Mouse (Mus musculus) lung, postnatal 14 days (tissue): ENCODE measurements around the gene Ddx1.

Experiments used
- DNase-seq: peaks from one replicate; pipeline ENCODE4 v3.0.0; 2021

The Ddx1 gene

GRCm38 (mm10) chr12:13248691-13249572 is at the start of gene Ddx1:
TSS of gene Ddx1 (minus strand) at chr12:13249213.
- DNase-seq = peak; percentile 81

DNA sequence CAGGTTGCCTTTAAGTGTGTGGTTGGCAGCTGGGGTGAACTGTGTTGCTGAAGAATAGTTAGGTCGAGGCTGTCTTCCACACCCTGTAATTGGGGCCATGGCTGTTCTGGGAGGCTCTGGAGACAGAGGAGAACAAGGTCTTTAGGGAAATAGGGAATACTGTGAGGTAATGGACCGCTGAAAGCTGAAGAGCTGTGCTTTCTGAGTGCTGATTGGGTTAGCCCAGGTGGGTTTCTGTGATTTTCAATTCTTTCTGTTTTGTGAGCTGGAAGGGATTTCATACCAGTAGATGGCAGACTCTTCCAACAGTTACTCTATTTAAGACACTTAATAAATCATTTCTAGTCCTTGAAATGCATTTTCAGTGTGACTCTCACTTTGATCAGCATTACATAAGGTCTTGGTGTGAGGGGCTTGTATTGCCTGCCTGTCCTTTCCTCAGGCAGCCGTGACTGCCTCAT is 44.4 kb upstream of the Ddx1 start:
- no peak for DNase-seq

DNA sequence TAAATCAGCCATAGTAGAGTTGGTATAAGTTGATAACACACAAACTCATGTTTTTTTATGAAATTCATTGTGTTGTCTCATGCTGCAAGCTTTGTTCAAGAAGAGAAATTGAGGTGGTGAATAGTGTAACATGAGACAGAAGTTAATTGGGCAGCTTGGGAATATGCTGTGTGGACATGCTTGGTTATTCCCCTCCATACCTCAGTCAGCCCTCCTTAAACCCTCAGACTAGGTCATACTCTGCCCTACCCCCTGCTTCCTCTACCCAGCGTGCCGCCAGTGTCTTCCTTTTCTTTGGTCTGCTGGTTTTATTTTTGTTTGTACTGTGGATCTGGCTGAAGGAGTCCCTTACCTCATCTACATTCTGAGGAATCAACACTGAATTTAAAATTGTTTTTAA is 42.4 kb upstream of the Ddx1 start:
- no peak for DNase-seq

GRCm38 (mm10) chr12:13269570-13270390 is 20.8 kb upstream of the Ddx1 start:
- no peak for DNase-seq

- peak; percentile 84 for DNase-seq
Observed at GRCm38 (mm10) chr12:13268826-13269449, 19.9 kb upstream of the Ddx1 start, which contains the start of gene Nbas. TSS of gene Nbas (plus strand) at chr12:13269133.

- no peak for DNase-seq
Observed at GRCm38 (mm10) chr12:13268412-13268811, 19.4 kb upstream of the Ddx1 start.

DNA sequence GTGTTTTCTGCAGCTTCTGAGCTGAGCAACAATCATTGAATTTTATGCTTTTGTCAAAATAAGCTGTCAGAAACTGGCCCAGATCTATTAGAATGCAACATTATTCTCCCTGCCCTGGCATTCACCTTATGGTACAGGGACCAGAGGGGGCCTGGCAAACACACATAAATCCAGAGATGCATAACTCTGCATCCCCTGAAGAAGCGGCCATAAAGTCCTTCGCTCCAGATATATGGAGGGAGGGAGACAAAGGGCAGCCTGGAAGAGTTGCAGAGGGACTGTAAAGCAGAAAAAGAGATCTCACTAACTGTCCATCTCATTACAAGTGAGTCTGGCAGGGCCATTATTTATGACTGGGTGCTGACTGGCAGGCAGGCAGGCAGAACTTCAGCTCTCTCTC is 6.7 kb upstream of the Ddx1 start:
- no peak for DNase-seq

DNA sequence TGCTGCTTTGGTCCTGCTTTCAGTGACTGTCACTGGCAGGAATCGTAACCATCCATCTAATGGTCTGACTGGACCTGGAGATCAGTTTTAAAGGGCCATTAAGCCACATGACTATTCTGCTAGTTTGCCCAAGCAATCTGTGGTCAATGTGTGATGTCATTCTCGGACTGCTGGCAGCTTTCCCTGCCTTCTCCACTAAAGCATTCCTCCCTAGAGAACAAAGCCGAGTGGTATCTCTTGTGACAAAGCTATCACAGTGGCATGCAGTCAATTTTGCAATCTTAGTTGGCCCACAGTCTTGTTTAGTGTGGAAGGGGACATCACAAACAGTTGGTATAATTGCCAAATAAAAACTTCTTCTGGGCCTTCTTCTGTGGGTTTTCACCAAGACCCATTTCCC is 6.1 kb upstream of the Ddx1 start:
- DNase-seq = no peak

DNA sequence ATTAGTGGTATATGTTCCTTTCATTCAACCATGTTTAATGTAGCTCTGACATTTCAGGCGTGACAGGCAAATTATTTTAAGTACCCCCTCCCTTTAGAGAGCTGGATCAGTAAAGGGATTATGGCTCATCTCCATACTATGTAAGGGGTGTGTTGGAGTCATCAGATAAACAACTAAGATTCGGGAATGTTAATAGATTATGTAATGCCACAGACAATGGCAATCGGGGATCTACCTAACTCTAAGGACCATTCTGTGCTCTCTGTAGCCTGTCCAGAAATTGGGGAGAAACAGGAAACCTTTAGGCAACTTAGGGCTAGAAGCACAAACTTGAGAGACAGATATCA is 533 bp upstream of the Ddx1 start:
- no peak for DNase-seq

- no peak for DNase-seq
Observed at GRCm38 (mm10) chr12:13242453-13242852, 6.6 kb downstream of the Ddx1 start.

DNA sequence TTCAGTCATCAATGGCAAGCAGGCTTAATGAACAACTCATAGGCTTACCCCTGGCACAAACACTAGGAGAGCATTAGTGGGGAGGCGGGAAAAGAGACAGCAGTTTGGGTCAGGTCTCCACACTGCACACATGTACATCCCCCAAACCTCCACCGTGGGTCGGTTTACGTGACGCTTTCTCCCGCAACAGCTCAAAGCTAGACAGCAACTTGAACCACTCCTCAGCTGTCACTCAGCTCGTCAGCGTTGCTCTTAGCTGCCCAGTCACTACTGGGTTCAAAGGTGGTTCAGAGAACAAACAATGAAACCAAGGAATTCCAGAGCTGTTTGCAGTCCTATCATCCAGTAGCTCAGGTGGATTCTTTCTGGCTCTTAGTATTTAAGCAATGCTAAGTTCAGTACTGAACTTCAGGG is 30.9 kb downstream of the Ddx1 start:
- DNase-seq = no peak

GRCm38 (mm10) chr12:13217568-13217967 is 31.4 kb downstream of the Ddx1 start:
- no peak for DNase-seq

GRCm38 (mm10) chr12:13216501-13217103 is 32.4 kb downstream of the Ddx1 start:
- no peak for DNase-seq

- DNase-seq = peak; percentile 83
Observed at GRCm38 (mm10) chr12:13214345-13215278, 34.4 kb downstream of the Ddx1 start.

DNA sequence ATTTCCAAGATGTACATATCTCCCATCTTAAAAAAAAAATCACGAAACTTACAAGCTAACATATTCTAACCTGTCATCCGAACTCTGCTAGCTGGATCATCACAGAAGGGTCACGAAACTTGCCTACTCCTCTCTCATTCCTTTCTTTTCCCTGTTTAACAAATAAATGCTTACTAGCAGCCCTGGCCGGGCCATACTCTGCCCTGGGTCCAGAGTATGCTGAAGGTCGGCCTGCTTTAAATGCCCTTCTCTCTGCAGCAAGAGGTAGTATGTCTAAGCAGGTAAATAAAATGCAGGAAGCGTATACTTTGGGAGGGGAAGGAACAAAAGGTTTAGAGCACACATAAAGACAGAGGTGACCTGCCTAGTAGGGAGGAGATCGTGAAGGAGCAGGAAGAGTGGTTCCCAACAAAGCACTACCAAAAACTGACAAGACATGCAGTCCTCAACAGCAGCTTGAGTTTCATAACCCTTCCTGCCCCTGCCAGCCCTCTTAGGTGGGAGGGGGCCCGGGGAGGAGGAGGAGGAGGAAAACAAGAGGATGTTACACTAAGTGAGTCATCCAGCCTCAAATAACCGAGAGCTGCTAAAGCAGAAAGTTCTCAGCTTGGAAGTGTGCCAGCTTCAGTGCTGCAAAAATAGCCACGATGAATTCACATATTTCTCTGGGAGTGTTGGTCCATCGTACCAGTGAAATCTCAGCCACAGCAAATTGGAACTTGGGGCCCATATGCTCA is 37.1 kb downstream of the Ddx1 start:
- peak; percentile 71 for DNase-seq

GRCm38 (mm10) chr12:13209692-13210377 is 39.2 kb downstream of the Ddx1 start:
- no peak for DNase-seq

DNA sequence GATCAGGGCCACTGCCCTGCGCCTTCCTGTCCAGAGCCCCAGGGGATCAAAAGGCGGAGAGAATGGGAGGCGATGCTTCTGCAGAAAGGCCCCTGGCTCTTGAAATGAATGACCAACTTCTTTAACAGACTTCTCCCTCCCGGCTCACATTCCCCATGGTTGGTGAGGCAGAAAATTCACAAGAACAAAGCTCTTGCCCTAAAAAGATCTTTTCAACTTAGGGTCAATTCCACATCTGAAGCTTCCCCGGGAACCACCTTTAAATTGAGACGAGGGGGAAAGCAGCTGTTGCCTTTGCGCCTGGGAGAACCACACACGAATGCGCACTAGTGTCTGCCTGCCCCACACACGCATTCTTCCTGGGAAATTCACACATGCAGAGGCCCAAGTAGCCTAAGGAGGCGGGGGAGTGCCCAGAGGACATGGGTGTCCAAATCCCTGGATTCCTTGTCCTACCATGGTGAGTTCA is 40.0 kb downstream of the Ddx1 start:
- no peak for DNase-seq

DNA sequence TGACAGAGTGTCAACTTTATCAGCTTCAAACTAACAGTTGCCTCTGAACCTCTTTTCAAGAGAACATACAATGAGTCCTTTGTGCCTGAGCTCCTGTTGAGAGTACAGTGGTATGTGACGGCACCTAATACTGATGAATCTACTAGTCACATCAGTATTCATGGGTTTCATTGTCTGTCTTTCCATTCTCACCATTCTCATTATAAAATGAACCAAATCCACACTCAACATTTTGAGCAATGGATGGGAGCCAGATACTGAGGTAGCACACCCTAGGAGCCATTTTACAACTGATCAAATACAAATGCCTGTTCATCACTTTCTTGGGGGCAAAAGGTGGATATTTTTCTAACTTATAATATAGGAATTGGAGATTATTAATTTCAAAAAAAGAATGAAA is 40.5 kb downstream of the Ddx1 start:
- no peak for DNase-seq

DNA sequence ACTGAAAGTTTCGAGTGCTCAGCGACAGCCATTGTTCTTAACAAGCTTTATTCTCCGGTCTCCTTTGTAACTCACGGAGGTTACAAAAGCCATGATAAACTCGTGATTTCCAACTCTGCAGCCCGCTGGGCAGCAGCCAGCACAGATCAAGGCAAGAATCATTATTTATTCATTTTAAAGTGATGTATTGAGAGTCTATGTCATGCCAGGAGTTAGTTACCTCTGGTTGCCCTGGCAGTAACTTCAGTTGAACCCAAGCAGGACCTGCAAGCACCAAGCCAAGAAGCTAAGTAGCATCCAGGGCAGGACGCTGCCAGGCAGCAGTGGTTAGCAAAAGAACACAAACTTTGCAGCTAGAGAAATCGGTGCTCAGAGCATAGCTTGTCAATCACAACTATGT is 41.9 kb downstream of the Ddx1 start:
- DNase-seq = no peak

DNA sequence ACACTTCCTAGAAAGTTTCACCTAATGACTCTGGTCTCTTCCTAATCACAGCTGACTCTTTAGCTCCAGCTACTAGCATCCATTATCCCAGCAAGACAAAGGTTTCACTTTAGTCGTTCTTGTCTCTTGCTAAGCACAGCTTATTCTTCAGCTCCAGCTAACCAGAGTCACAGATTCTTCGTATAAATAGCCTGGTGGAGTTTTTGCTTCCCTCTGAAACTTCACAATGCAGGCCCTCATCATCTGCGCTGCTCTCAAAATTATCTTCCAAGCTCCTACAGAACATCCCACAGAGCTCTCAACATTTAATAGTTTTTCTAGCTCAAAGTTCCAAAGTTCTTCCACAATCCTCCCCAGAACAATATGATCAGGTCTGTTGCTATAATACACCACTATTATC is 43.3 kb downstream of the Ddx1 start:
- no peak for DNase-seq
